ENCODE assay signal across 24 mouse cellular contexts in the genomic region with DNA sequence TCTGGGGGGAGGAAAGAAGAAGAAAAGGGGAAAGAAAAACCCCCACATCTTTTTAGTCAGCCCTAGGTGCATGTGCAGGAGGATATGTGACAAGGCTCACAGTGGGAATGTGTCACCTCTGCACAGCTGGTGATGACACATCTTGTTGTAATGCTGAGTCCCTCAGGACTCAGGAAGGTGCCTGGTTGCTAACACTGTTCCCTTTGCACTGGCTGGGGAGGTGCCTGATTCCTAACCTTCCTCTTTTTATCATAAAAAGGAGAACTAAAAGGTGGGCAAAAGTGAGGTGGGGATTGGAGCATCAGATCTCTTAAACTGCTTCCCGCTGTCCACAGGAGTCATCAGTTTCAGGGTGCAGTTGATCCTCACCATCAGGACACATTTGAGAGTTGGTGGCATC. TPM values are rescaled to one million over a fixed set of nuclear protein-coding genes. Genes with fewer than 3 reads are reported as not detected.
"Had no signal": no experiment of that assay in that cellular context is flagged by ENCODE, and none has a peak within 500 bp of the region (broad histone marks: within the 10 kb centered on the region; RNA-seq: fewer than 3 reads in every experiment).

No protein-coding gene starts in this region.

- H3K4me2 ChIP-seq: limb, embryonic 13.5 days; midbrain, embryonic 12.5 days; neural tube, embryonic 12.5 days had no signal

- H3K4me3 ChIP-seq: layer of hippocampus, adult 2 months; limb, embryonic 13.5 days; midbrain, embryonic 12.5 days; neural tube, embryonic 12.5 days had no signal

- H3K4me1 ChIP-seq: limb, embryonic 13.5 days; midbrain, embryonic 12.5 days; neural tube, embryonic 12.5 days had no signal

- DNase-seq: kidney, adult 9 months; kidney, postnatal 36 days; left cerebral cortex, postnatal 4 days; lung, adult 18-20 months; lung, postnatal 36 days; retina, postnatal 1 day; right cerebral cortex, postnatal 4 days; spleen, adult 18-20 months; thymus, adult 18-20 months; thymus, postnatal 14 days had no signal

- H3K27me3 ChIP-seq: neural tube, embryonic 12.5 days had no signal

- H3K27ac ChIP-seq: kidney, postnatal 0 days; layer of hippocampus, adult 2 months; limb, embryonic 13.5 days; liver, embryonic 14.5 days; midbrain, embryonic 12.5 days; neural tube, embryonic 12.5 days had no signal

- H3K36me3 ChIP-seq: limb, embryonic 13.5 days; midbrain, embryonic 12.5 days; neural tube, embryonic 12.5 days had no signal

- H3K9me3 ChIP-seq: limb, embryonic 13.5 days; midbrain, embryonic 12.5 days; neural tube, embryonic 12.5 days had no signal

- H3K9ac ChIP-seq: limb, embryonic 13.5 days; liver, embryonic 14.5 days; midbrain, embryonic 12.5 days; neural tube, embryonic 12.5 days had no signal

RNA-seq across cellular contexts. Expression of a gene that starts 17.5 kb away (rescaled TPM):
- total RNA-seq: layer of hippocampus, adult 2 months; layer of hippocampus, postnatal 10 days; left cerebral cortex, adult 18-20 months; left cerebral cortex, postnatal 10 days; left cerebral cortex, postnatal 4 days; liver, adult 2 months; megakaryocyte-erythroid progenitor cell, adult 5-6 weeks; midbrain, postnatal 0 days had no signal
- polyA plus RNA-seq: liver, adult 2 months; lung, embryonic 16.5 days; midbrain, embryonic 12.5 days; midbrain, postnatal 0 days; neural tube, embryonic 12.5 days; stomach, embryonic 14.5 days had no signal
